Mouse (Mus musculus) liver, embryonic 14.5 days (tissue): ENCODE measurements around the gene Serhl.

Experiments used
- CTCF ChIP-seq: IDR thresholded peaks from 2 replicates; pipeline ENCODE4 v1.5.1; 2016; ENCODE audit warnings: antibody characterized with exemption, low read depth, control low read depth
- EP300 ChIP-seq: IDR thresholded peaks from 2 replicates; pipeline ENCODE4 v1.6.1; 2016; ENCODE audit warnings: antibody characterized with exemption, low read depth

DNA sequence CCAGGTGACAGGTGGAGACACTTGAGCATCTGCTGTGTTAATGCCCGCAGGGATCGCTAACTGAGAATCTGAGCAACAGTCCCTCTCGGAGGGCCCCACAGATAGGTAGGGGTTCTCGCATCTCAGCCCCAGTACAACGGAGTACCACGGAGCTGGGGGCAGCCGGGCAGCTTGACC, at the start of gene Serhl:
- TF ChIP-seq CTCF (no peak), EP300 (no peak)
